Mouse (Mus musculus) megakaryocyte, embryonic 14.5 days (primary cell): Measurements from ENCODE around the gene Rab11fip5.

ENCODE experiments used
- FLI1 ChIP-seq: IDR thresholded peaks from 2 replicates; pipeline ENCODE4 v1.6.1; 2012; ENCODE audit warnings: low read length, inconsistent platforms, mixed read lengths
- GATA1 ChIP-seq: IDR thresholded peaks from 3 replicates; pipeline ENCODE4 v1.6.1; 2012; ENCODE audit warnings: mixed read lengths, low read length, inconsistent platforms, borderline replicate concordance

- no peak for TF ChIP-seq GATA1
- no peak for TF ChIP-seq FLI1
Measured at GRCm38 (mm10) chr6:85325109-85325508, 49.3 kb downstream of the Rab11fip5 start.
